Mouse (Mus musculus): Measurements from ENCODE around the gene Fgfr2.
"Not testable (repeated sequence)": the region's sequence is repeated elsewhere in the genome, so short reads cannot be mapped to it uniquely, and the experiment has no call there.

Fgfr2 gene

GRCm38 (mm10) chr7:130134428-130134827 is 2988.7 kb downstream of the Fgfr2 start:
- CTCF ChIA-PET: not testable (repeated sequence)

- CTCF ChIA-PET: no interaction called here
Measured at GRCm38 (mm10) chr7:130130226-130130625, 2992.9 kb downstream of the Fgfr2 start.

DNA sequence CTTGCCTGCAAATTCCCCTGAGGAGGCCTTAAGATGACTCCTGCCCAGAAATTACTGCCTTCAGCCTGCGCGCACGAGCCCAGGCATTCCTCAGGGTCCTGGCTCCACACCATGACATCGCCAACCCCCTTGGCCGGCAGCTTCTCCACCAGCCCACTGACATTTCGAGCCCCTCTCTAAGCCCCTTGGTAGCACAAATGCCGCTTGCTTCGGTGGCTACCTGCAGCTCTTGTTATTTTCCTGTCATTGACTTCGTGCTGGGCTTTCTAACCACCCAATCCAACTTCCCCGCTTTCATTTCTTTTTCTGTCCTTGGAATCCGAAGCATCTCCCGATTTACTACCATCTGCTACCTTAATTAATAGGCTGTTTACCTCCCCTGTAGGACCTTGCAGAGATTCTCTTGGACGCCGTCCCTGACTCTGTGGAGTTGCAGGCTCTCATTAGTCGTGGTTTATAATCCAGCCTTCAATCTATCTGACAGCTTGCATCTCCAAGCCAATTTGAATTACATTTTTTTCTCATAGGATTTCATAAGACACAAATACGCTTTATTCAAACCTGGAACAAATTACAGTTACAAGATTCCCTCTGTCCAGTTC is 2993.7 kb downstream of the Fgfr2 start:
- CTCF ChIA-PET: interaction anchor here (0.5 kb wide), 1 partner anchor 481 kb away, joined by 3 read pairs; no protein-coding TSS in a partner anchor

DNA sequence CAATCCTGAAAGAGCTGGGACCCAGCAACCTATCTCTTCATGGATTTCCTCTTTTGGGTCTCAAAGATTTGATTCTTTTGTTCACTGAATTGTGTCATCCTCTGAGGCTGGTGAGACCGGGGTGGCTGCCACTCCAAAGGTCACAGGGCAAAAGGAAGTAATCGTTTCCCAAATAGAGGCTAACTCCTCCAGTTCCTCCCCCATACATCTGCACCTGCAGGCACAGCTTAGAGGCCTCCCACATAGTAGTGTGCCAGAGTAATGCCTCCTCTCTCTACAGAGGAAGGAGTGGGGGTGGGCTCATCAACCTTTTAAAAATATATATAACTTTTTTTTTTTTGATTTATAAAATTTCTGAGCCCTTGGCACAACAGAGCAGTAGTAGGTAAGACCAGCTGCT is 3001.6 kb downstream of the Fgfr2 start:
- CTCF ChIA-PET: no interaction called here

GRCm38 (mm10) chr7:130119466-130119865 is 3003.7 kb downstream of the Fgfr2 start:
- CTCF ChIA-PET: no interaction called here

DNA sequence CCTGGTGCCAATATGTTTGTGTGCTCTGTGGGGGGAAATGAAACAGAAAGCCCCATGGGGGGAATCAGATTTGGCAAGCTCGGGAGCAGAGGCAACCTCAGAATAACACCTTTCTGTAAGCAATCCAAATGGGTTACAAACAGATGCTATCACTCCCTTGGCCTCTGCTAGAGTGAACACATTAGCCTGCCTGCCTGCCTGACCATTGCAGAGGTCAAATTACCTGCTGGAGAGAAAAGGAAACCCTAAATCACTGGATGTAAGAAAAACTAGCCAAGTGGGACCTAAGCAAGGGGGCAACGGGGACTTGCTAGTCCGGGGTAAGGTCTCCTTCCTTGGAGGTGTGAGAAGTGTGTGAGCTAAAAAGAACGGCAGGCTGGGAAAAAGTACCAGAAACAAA is 3004.4 kb downstream of the Fgfr2 start:
- CTCF ChIA-PET: no interaction called here

GRCm38 (mm10) chr7:130117466-130118123 is 3005.6 kb downstream of the Fgfr2 start:
- CTCF ChIA-PET: no interaction called here

GRCm38 (mm10) chr7:130114436-130114835 is 3008.7 kb downstream of the Fgfr2 start:
- CTCF ChIA-PET: no interaction called here
